Mouse (Mus musculus): ENCODE data around the gene Ube2q2. TPM values are rescaled to one million over a fixed set of nuclear protein-coding genes. Genes with fewer than 3 reads are reported as not detected.
A peak's percentile ranks its signal among the peaks of the same experiment; 100 is the strongest.

The Ube2q2 gene
- polyA plus RNA-seq, 1 experiment from 2014 or later = 38.7 TPM

GRCm38 (mm10) chr9:55131851-55132250 lies 16.8 kb upstream of the Ube2q2 start:
- Histone ChIP-seq H3K9me3 (no peaks in the 10 kb centered on the region), H3K27me3 (no peaks in the 10 kb centered on the region), H3K4me2 (replicated peaks) (no peak overlapping the region), H3K4me1 (replicated peaks) (no peaks in the 10 kb centered on the region), H3K27ac (no peak overlapping the region), H3K36me3 (no peaks in the 10 kb centered on the region), H3K4me3 (replicated peaks) (no peak overlapping the region), H3K9ac (replicated peaks) (no peak overlapping the region)
- no peak for ATAC-seq

- Histone ChIP-seq H3K9ac (replicated peaks) (no peak overlapping the region), H3K27me3 (no peaks in the 10 kb centered on the region), H3K4me3 (replicated peaks) (no peak overlapping the region), H3K27ac (no peak overlapping the region), H3K4me2 (replicated peaks) (no peak overlapping the region), H3K4me1 (replicated peaks) (no peaks in the 10 kb centered on the region), H3K36me3 (no peaks in the 10 kb centered on the region), H3K9me3 (no peaks in the 10 kb centered on the region)
- ATAC-seq = no peak
- WGBS = 52% methylated on average over 5 of the region's 5 CpGs
These were observed 12.1 kb upstream of the Ube2q2 start for GRCm38 (mm10) chr9:55136576-55136975.

DNA sequence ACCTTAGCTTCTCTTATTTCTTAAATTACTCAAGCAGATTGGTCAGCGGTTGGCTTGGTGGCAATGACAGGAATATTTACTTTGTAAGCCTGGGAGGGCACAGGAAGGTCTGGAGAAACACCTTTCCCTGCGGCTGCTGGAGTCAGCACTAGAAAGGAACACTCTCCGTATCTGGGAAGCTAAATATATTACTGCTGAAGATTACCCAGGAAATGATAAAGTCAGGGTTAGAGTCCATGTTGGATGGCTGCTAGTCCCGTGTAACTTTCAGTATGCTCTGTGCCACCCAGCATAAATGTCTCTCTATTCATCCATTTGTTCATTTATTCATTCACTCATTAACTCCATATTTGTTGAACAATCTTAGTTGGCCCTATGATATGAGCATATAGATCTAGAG lies 11.5 kb upstream of the Ube2q2 start:
- H3K36me3 ChIP-seq = no peaks in the 10 kb centered on the region
- no peaks in the 10 kb centered on the region for H3K9me3 ChIP-seq
- H3K4me3 ChIP-seq (replicated peaks) = no peak overlapping the region
- H3K9ac ChIP-seq (replicated peaks) = no peak overlapping the region
- H3K27me3 ChIP-seq = no peaks in the 10 kb centered on the region
- H3K4me1 ChIP-seq (replicated peaks) = no peaks in the 10 kb centered on the region
- ATAC-seq = no peak
- H3K27ac ChIP-seq = no peak overlapping the region
- no peak overlapping the region for H3K4me2 ChIP-seq (replicated peaks)
- 85% methylated on average over 4 of the region's 4 CpGs for WGBS

DNA sequence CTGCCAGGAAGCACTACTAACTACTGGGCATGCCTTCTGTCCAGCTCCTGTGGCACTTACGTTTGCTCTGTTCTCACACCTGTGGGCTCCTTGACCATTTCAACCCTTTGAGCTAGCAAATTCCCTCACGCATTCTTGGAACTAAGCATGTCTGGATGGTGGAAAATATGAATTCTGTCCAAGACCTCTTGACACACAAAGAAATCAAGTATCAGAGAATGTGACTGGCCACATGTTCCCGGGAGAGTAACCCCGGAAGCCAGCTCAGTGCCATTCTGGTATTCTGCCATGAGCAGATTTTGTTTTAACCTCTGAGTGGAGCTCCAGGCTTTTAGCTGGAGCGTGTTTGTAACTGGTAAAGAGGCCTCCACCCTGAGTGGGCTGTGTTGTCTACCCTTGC lies 8.7 kb upstream of the Ube2q2 start:
- WGBS = 77% methylated on average over 5 of the region's 5 CpGs
- Histone ChIP-seq H3K4me2 (replicated peaks) (no peak overlapping the region), H3K9me3 (no peaks in the 10 kb centered on the region), H3K4me1 (replicated peaks) (no peaks in the 10 kb centered on the region), H3K36me3 (no peaks in the 10 kb centered on the region), H3K4me3 (replicated peaks) (no peak overlapping the region), H3K9ac (replicated peaks) (no peak overlapping the region), H3K27ac (no peak overlapping the region), H3K27me3 (no peaks in the 10 kb centered on the region)
- no peak for ATAC-seq

GRCm38 (mm10) chr9:55149499-55150278 lies 1.0 kb downstream of the Ube2q2 start:
- H3K9me3 ChIP-seq = no peaks in the 10 kb centered on the region
- peaks cover 28% of the 10 kb centered on the region for H3K4me1 ChIP-seq (replicated peaks)
- under 1% methylated on average over 82 of the region's 93 CpGs for WGBS
- peak overlapping the region; percentile 96 for H3K9ac ChIP-seq (replicated peaks)
- peak overlapping the region; percentile 88 for H3K27ac ChIP-seq
- H3K4me3 ChIP-seq (replicated peaks) = peak overlapping the region; percentile 96
- H3K27me3 ChIP-seq = 0 out of 2 replicates have a peak, but pooled peaks cover 3% of the 10 kb centered on the region
- ATAC-seq = peak; percentile 78
- H3K36me3 ChIP-seq = no peaks in the 10 kb centered on the region
- peak overlapping the region; percentile 89 for H3K4me2 ChIP-seq (replicated peaks)

DNA sequence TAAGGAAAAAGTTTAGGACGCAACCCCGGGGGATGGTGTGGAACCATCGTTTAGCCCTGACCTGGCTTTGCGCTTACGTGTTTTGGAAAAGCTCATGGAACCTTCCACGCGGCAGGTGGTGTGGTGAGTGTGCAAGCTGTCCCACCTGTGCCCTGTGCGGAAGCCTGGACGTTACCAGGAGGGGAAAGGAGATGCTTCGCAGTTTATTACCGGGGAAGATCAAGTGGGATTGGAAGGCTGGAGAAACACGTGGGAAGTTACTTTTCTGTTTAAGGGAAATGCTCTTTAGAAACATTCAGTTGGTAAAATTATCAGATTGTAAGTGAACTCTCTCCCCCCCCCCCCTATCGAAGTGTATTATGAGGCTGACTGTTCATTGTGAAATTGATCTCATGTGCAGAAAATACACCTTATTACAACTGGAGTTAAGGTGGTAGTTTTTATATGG lies 1.6 kb downstream of the Ube2q2 start:
- H3K4me2 ChIP-seq (replicated peaks) = peak overlapping the region; percentile 89
- peaks cover 28% of the 10 kb centered on the region for H3K4me1 ChIP-seq (replicated peaks)
- peak overlapping the region; percentile 96 for H3K4me3 ChIP-seq (replicated peaks)
- 0 out of 2 replicates have a peak, but pooled peaks cover 3% of the 10 kb centered on the region for H3K27me3 ChIP-seq
- H3K27ac ChIP-seq = peak overlapping the region; percentile 88; the same call in 1 of the 2 replicates
- H3K9me3 ChIP-seq = no peaks in the 10 kb centered on the region
- WGBS = 2% methylated on average over 13 of the region's 13 CpGs
- H3K9ac ChIP-seq (replicated peaks) = peak overlapping the region; percentile 96
- H3K36me3 ChIP-seq = no peaks in the 10 kb centered on the region
- no peak for ATAC-seq

DNA sequence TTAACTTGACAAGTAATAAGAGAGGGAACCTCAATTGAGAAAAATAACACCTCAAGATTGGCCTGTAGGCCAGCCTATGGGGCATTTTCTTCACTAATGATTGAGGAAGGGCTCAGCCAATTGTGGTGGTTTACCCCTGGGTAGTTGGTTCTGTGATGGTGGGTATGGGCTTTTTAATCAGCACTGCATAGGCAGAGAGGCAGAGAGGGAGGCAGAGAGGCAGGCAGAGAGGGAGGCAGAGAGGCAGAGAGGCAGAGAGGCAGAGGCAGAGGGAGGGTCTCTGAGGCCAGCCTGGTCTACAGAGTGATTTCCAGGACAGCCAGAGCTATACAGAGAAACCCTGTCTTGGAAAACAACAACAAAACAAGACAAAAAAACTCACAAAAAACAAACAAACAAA lies 2.4 kb downstream of the Ube2q2 start:
- Histone ChIP-seq H3K27ac (no peak overlapping the region), H3K9ac (replicated peaks) (peak overlapping the region; percentile 96; the same call in 1 of the 2 replicates), H3K36me3 (no peaks in the 10 kb centered on the region), H3K4me1 (replicated peaks) (peaks cover 28% of the 10 kb centered on the region), H3K4me2 (replicated peaks) (peak overlapping the region; percentile 89), H3K9me3 (no peaks in the 10 kb centered on the region), H3K27me3 (0 out of 2 replicates have a peak, but pooled peaks cover 3% of the 10 kb centered on the region), H3K4me3 (replicated peaks) (peak overlapping the region; percentile 96)
- no peak for ATAC-seq

GRCm38 (mm10) chr9:55152935-55153334 lies 4.3 kb downstream of the Ube2q2 start:
- ATAC-seq = no peak
- H3K27ac ChIP-seq = no peak overlapping the region
- no peaks in the 10 kb centered on the region for H3K9me3 ChIP-seq
- H3K36me3 ChIP-seq = no peaks in the 10 kb centered on the region
- 82% methylated on average over 5 of the region's 5 CpGs for WGBS
- H3K4me1 ChIP-seq (replicated peaks) = peaks cover 28% of the 10 kb centered on the region
- H3K4me3 ChIP-seq (replicated peaks) = no peak overlapping the region
- H3K4me2 ChIP-seq (replicated peaks) = no peak overlapping the region
- H3K9ac ChIP-seq (replicated peaks) = no peak overlapping the region
- H3K27me3 ChIP-seq = no peaks in the 10 kb centered on the region

GRCm38 (mm10) chr9:55170655-55171412 lies 22.2 kb downstream of the Ube2q2 start:
- no peaks in the 10 kb centered on the region for H3K9me3 ChIP-seq
- H3K36me3 ChIP-seq = peaks cover 7% of the 10 kb centered on the region; the same call in 1 of the 2 replicates
- no peak overlapping the region for H3K4me3 ChIP-seq (replicated peaks)
- H3K27ac ChIP-seq = no peak overlapping the region
- H3K4me1 ChIP-seq (replicated peaks) = no peaks in the 10 kb centered on the region
- no peaks in the 10 kb centered on the region for H3K27me3 ChIP-seq
- no peak for ATAC-seq
- no peak overlapping the region for H3K9ac ChIP-seq (replicated peaks)
- no peak overlapping the region for H3K4me2 ChIP-seq (replicated peaks)
- WGBS = 81% methylated on average over 7 of the region's 7 CpGs

DNA sequence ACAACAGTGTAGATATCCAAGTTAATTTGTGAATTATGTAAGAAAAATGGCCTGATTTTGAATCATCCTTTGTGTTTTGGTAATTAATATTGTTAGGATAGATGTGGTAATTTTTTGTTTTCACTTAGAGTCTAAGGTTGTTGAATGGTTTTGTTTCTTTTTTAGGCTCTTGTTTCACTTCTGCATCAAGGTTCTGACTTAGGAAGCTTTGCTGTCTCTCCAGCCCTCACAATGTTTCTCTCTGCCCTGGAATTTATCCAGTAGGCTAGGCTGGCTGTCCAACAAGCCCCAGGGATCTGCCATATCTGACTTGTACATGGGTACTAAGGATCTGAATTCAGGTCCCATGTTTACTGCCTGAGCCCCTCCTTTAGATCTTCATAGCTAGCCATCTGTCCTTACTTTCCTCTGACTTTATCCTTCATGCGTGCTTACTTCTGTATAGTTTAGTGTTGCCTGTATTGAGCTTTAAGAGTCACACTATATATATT lies 23.6 kb downstream of the Ube2q2 start:
- Histone ChIP-seq H3K27me3 (no peaks in the 10 kb centered on the region), H3K4me2 (replicated peaks) (no peak overlapping the region), H3K9ac (replicated peaks) (no peak overlapping the region), H3K4me3 (replicated peaks) (no peak overlapping the region), H3K9me3 (no peaks in the 10 kb centered on the region), H3K4me1 (replicated peaks) (no peaks in the 10 kb centered on the region), H3K27ac (no peak overlapping the region), H3K36me3 (peaks cover 7% of the 10 kb centered on the region; the same call in 1 of the 2 replicates)
- WGBS = 97% methylated on average over 1 of the region's 1 CpGs
- no peak for ATAC-seq

- Histone ChIP-seq H3K4me1 (replicated peaks) (no peaks in the 10 kb centered on the region), H3K27me3 (no peaks in the 10 kb centered on the region), H3K27ac (no peak overlapping the region), H3K9ac (replicated peaks) (no peak overlapping the region), H3K9me3 (no peaks in the 10 kb centered on the region), H3K4me3 (replicated peaks) (no peak overlapping the region), H3K4me2 (replicated peaks) (no peak overlapping the region), H3K36me3 (peaks cover 7% of the 10 kb centered on the region; the same call in 1 of the 2 replicates)
- WGBS = 77% methylated on average over 2 of the region's 2 CpGs
- ATAC-seq = no peak
These were observed 25.6 kb downstream of the Ube2q2 start for GRCm38 (mm10) chr9:55174235-55174634.

- WGBS = 96% methylated on average over 3 of the region's 3 CpGs
- no peak overlapping the region for H3K9ac ChIP-seq (replicated peaks)
- no peaks in the 10 kb centered on the region for H3K27me3 ChIP-seq
- no peak overlapping the region for H3K4me2 ChIP-seq (replicated peaks)
- ATAC-seq = no peak
- no peak overlapping the region for H3K4me3 ChIP-seq (replicated peaks)
- peaks cover 20% of the 10 kb centered on the region for H3K36me3 ChIP-seq
- no peaks in the 10 kb centered on the region for H3K4me1 ChIP-seq (replicated peaks)
- no peak overlapping the region for H3K27ac ChIP-seq
- H3K9me3 ChIP-seq = no peaks in the 10 kb centered on the region
These were observed 47.2 kb downstream of the Ube2q2 start for GRCm38 (mm10) chr9:55195876-55196275.
